Mouse (Mus musculus) embryonic facial prominence, embryonic 14.5 days (tissue): ENCODE measurements around the gene Crtac1. TPM values are rescaled to one million over a fixed set of nuclear protein-coding genes. Genes with fewer than 3 reads are reported as not detected.
A peak's percentile ranks its signal among the peaks of the same experiment; 100 is the strongest.

Source experiments
- ATAC-seq: fragments of 200-750 bp; cut with Nextera tagmentation; 2 replicates; pipeline ENCODE4 v1.8.0; 2017; ENCODE audit warnings: low read depth, moderate number of reproducible peaks, moderate TSS enrichment
- DNase-seq: peaks from one replicate; pipeline ENCODE4 v3.0.0-alpha.2; 2015; ENCODE audit warnings: low spot score
- H3K27ac ChIP-seq: fragments of 300-500 bp; sonication (generic); replicated peaks from 2 replicates; pipeline ENCODE4 v1.5.1; 2014; ENCODE audit warnings: low read depth, mild to moderate bottlenecking, low read length, moderate library complexity
- H3K27me3 ChIP-seq: fragments of 300-500 bp; sonication (generic); replicated peaks from 2 replicates; pipeline ENCODE4 v1.6.1; 2014; ENCODE audit warnings: low read length; ENCODE audit not compliant: control insufficient read depth, insufficient read depth
- H3K36me3 ChIP-seq: fragments of 300-500 bp; sonication (generic); 2 replicates; pipeline ENCODE4 v1.6.1; 2014; ENCODE audit warnings: low read length, mixed read lengths; ENCODE audit not compliant: control insufficient read depth, insufficient read depth
- H3K4me1 ChIP-seq: fragments of 300-500 bp; sonication (generic); 2 replicates; pipeline ENCODE4 v1.6.1; 2014; ENCODE audit warnings: antibody characterized with exemption, low read length; ENCODE audit not compliant: control insufficient read depth, insufficient read depth
- H3K4me2 ChIP-seq: fragments of 300-500 bp; sonication (generic); 2 replicates; pipeline ENCODE4 v1.6.1; 2014; ENCODE audit warnings: low read depth, mild to moderate bottlenecking, low read length, moderate library complexity, mixed read lengths
- H3K4me3 ChIP-seq: fragments of 300-500 bp; sonication (generic); 2 replicates; pipeline ENCODE4 v1.5.1; 2014; ENCODE audit warnings: low read depth, mild to moderate bottlenecking, low read length
- H3K9ac ChIP-seq: fragments of 300-500 bp; sonication (generic); 2 replicates; pipeline ENCODE4 v1.6.1; 2014; ENCODE audit warnings: low read depth, mild to moderate bottlenecking, low read length, moderate library complexity, mixed read lengths
- H3K9me3 ChIP-seq: fragments of 300-500 bp; sonication (generic); 2 replicates; pipeline ENCODE4 v1.6.1; 2016; ENCODE audit warnings: low read length; ENCODE audit not compliant: control insufficient read depth
- WGBS: fragments of 180-500 bp; shearing (Covaris S2); extraction: QIAGEN DNeasy Blood & Tissue Kit; methylation state at CpG from one replicate; pipeline ENCODE4 v1.1.7; 2014; 5-methylcytosine and 5-hydroxymethylcytosine counted together
- polyA plus RNA-seq: library from polyadenylated mRNA; unstranded; fragments of >200 nt; fragmentation: Nextera tagmentation; extraction: Ambion mirVana; gene quantifications from 2 replicates; pipeline ENCODE4 v1.2.1, GENCODE M21; 2014

The Crtac1 gene
- 7.6 and 8.6 TPM in 2 replicates for polyA plus RNA-seq

- peaks cover 7% of the 10 kb centered on the region for H3K4me1 ChIP-seq
- H3K9ac ChIP-seq, result peak within 1 kb of the TSS; percentile 58
- no peaks in the 10 kb centered on the region for H3K36me3 ChIP-seq
- DNase-seq (peak; percentile 94), ATAC-seq (peak; percentile 94)
- H3K27ac ChIP-seq, result no peak within 1 kb of the TSS
- no peaks in the 10 kb centered on the region for H3K9me3 ChIP-seq
- peak within 1 kb of the TSS; percentile 91 for H3K4me2 ChIP-seq
- 0% methylated on average over 18 of the region's 88 CpGs for WGBS
- H3K4me3 ChIP-seq, result peak within 1 kb of the TSS; percentile 56
- H3K27me3 ChIP-seq, result peaks cover 65% of the 10 kb centered on the region
Observed at GRCm38 (mm10) chr19:42431485-42432190, at the start of gene Crtac1. Gene Crtac1 (minus strand): TSS chr19:42431783.

DNA sequence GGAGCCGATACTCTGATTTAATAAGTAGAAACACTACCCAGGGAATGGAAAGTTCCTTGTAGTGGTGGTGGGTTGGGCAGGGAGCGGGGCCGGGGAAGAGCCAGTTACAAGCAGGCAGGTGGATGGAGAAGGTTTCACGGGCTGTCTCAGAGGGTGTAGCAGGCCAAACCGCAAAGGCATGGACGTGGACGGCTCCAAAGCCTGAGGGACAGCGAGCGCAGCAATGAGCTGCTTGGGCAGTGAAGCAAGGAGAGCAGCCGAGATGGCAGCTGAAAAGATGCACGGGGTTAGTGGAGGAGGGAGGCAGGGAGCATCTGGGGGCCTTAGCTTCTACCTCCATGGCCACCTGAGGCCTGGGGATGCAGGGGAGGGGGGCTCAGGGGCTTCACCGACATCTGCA lies 46.7 kb upstream of the Crtac1 start:
- H3K9me3 ChIP-seq, result no peaks in the 10 kb centered on the region
- H3K27ac ChIP-seq, result no peak overlapping the region
- H3K27me3 ChIP-seq, result no peaks in the 10 kb centered on the region
- H3K4me2 ChIP-seq, result no peak overlapping the region
- DNase-seq (no peak), ATAC-seq (no peak)
- H3K9ac ChIP-seq, result no peak overlapping the region
- no peaks in the 10 kb centered on the region for H3K4me1 ChIP-seq
- no peaks in the 10 kb centered on the region for H3K36me3 ChIP-seq
- 53% methylated on average over 12 of the region's 12 CpGs for WGBS
- H3K4me3 ChIP-seq, result no peak overlapping the region

GRCm38 (mm10) chr19:42477769-42478168 lies 46.2 kb upstream of the Crtac1 start:
- H3K9me3 ChIP-seq, result no peaks in the 10 kb centered on the region

GRCm38 (mm10) chr19:42472831-42473230 lies 41.2 kb upstream of the Crtac1 start:
- Histone ChIP-seq H3K9ac (no peak overlapping the region), H3K9me3 (no peaks in the 10 kb centered on the region), H3K27me3 (no peaks in the 10 kb centered on the region), H3K36me3 (no peaks in the 10 kb centered on the region), H3K4me1 (no peaks in the 10 kb centered on the region), H3K4me2 (no peak overlapping the region), H3K4me3 (no peak overlapping the region), H3K27ac (no peak overlapping the region)
- 27% methylated on average over 11 of the region's 11 CpGs for WGBS
- ATAC-seq (no peak), DNase-seq (peak; percentile 72)

More at GRCm38 (mm10) chr19:42477769-42478168, 46.2 kb upstream of the Crtac1 start:
- Histone ChIP-seq H3K4me1 (no peaks in the 10 kb centered on the region), H3K9ac (no peak overlapping the region), H3K27me3 (no peaks in the 10 kb centered on the region), H3K27ac (no peak overlapping the region), H3K4me3 (no peak overlapping the region), H3K36me3 (no peaks in the 10 kb centered on the region), H3K4me2 (no peak overlapping the region)
- ATAC-seq, result no peak
- no peak for DNase-seq
- WGBS, result 75% methylated on average over 5 of the region's 5 CpGs

DNA sequence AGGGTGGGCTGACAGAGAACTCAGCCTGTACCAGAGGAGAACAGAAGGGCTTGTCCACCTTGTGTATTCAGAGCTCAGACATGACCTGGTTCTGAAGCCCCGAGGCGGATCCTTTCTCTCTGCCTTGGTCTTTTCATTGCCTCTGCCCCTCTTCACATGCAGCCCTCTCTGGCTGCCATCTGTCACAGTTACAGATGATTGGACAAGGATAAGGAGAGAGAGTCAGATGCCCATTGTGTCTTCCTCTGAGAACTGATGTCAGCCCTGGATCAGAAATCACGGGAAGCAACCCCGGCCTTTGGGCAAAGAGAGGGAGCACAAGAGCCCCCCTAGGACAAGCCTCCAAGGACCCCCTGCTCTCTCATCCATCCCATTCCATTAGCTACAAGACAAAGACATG lies 40.0 kb upstream of the Crtac1 start:
- DNase-seq (no peak), ATAC-seq (no peak)
- H3K27me3 ChIP-seq, result no peaks in the 10 kb centered on the region
- no peaks in the 10 kb centered on the region for H3K9me3 ChIP-seq
- no peak overlapping the region for H3K4me3 ChIP-seq
- no peak overlapping the region for H3K27ac ChIP-seq
- no peak overlapping the region for H3K9ac ChIP-seq
- no peaks in the 10 kb centered on the region for H3K36me3 ChIP-seq
- H3K4me2 ChIP-seq, result no peak overlapping the region
- WGBS, result 80% methylated on average over 4 of the region's 4 CpGs
- H3K4me1 ChIP-seq, result no peaks in the 10 kb centered on the region

- H3K27me3 ChIP-seq, result no peaks in the 10 kb centered on the region
- no peak overlapping the region for H3K4me3 ChIP-seq
- peak overlapping the region; percentile 28 for H3K4me2 ChIP-seq
- peaks cover 14% of the 10 kb centered on the region; the same call in 1 of the 2 replicates for H3K4me1 ChIP-seq
- H3K9ac ChIP-seq, result no peak overlapping the region
- no peaks in the 10 kb centered on the region for H3K36me3 ChIP-seq
- DNase-seq, result peak; percentile 36
- H3K27ac ChIP-seq, result no peak overlapping the region
- no peak for ATAC-seq
- 17% methylated on average over 6 of the region's 6 CpGs for WGBS
- H3K9me3 ChIP-seq, result no peaks in the 10 kb centered on the region
Observed at GRCm38 (mm10) chr19:42461851-42462250, 30.3 kb upstream of the Crtac1 start.

DNA sequence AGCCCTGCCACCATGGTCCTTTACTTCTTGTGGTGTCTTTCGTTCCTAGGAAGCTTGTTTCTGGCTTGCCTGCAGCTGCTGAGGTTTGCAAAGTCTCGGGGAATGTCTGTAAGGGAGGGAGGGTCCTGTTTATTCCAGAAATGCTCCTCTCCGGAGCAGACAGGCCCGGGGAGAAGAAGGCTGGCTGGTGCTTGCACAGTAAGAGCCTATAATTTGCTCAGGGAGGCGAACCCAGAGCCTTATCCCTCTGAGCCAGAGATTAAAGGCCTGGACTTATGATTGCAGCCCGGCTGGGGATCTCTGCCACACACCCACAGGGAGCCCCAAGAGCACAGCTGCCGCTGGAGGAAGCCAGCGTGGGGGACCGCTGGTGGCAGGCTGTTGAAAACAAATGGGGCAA lies 29.8 kb upstream of the Crtac1 start:
- Histone ChIP-seq H3K9ac (no peak overlapping the region), H3K36me3 (no peaks in the 10 kb centered on the region), H3K4me1 (peaks cover 14% of the 10 kb centered on the region; the same call in 1 of the 2 replicates), H3K4me2 (peak overlapping the region; percentile 28), H3K9me3 (no peaks in the 10 kb centered on the region), H3K27me3 (no peaks in the 10 kb centered on the region), H3K4me3 (0 out of 2 replicates have a peak overlapping the region, but pooled peaks have one; percentile 3), H3K27ac (no peak overlapping the region)
- DNase-seq (peak; percentile 68), ATAC-seq (peak; percentile 77)
- WGBS, result 18% methylated on average over 9 of the region's 9 CpGs

DNA sequence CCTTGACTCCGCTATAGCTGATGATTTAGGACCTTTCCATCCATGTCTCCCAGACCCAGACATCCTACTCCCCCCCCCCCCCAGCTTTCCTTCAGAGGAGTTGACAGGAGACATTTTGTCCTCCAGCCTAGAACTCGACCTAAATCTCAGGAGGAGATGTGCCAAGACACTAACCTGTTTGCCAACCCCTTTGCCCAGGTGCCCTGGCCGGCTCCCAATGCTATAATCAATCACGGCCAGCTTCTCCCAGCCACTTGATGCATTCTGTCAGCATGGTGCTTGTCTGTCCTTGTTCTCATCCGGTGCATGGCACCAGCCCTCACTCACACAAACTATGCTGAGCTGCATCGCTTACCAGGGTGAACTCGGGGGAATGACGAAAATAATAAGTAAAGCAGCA lies 27.9 kb upstream of the Crtac1 start:
- WGBS, result 87% methylated on average over 8 of the region's 8 CpGs
- Histone ChIP-seq H3K4me1 (peaks cover 14% of the 10 kb centered on the region; the same call in 1 of the 2 replicates), H3K9ac (no peak overlapping the region), H3K27me3 (no peaks in the 10 kb centered on the region), H3K4me2 (no peak overlapping the region), H3K9me3 (no peaks in the 10 kb centered on the region), H3K36me3 (no peaks in the 10 kb centered on the region), H3K27ac (no peak overlapping the region), H3K4me3 (no peak overlapping the region)
- ATAC-seq (no peak), DNase-seq (no peak)
